Mouse (Mus musculus) hindbrain, embryonic 15.5 days (tissue): Measurements from ENCODE around the gene Zfand5. TPM values are rescaled to one million over a fixed set of nuclear protein-coding genes. Genes with fewer than 3 reads are reported as not detected.

Source experiments
- ATAC-seq: fragments of 200-750 bp; cut with Nextera tagmentation; 2 replicates; pipeline ENCODE4 v1.8.0; 2017; ENCODE audit warnings: low read depth, moderate number of reproducible peaks, moderate TSS enrichment; ENCODE audit not compliant: low FRiP score
- H3K27ac ChIP-seq: fragments of 300-500 bp; sonication (generic); replicated peaks from 2 replicates; pipeline ENCODE4 v1.5.1; 2015; ENCODE audit warnings: mild to moderate bottlenecking, inconsistent platforms
- H3K27me3 ChIP-seq: fragments of 300-500 bp; sonication (generic); 2 replicates; pipeline ENCODE4 v1.6.1; 2015; ENCODE audit warnings: control low read depth, inconsistent platforms
- H3K36me3 ChIP-seq: fragments of 300-500 bp; sonication (generic); 2 replicates; pipeline ENCODE4 v1.6.1; 2015; ENCODE audit warnings: control low read depth, inconsistent platforms
- H3K4me1 ChIP-seq: fragments of 300-500 bp; sonication (generic); replicated peaks from 2 replicates; pipeline ENCODE4 v1.6.1; 2015; ENCODE audit warnings: control low read depth, inconsistent platforms
- H3K4me2 ChIP-seq: fragments of 300-500 bp; sonication (generic); 2 replicates; pipeline ENCODE4 v1.6.1; 2015; ENCODE audit warnings: moderate library complexity, mild to moderate bottlenecking, inconsistent platforms
- H3K4me3 ChIP-seq: fragments of 300-500 bp; sonication (generic); 2 replicates; pipeline ENCODE4 v1.5.1; 2015; ENCODE audit warnings: mild to moderate bottlenecking, inconsistent platforms
- H3K9ac ChIP-seq: fragments of 300-500 bp; sonication (generic); 2 replicates; pipeline ENCODE4 v1.6.1; 2015; ENCODE audit warnings: inconsistent platforms
- H3K9me3 ChIP-seq: fragments of 300-500 bp; sonication (generic); 2 replicates; pipeline ENCODE4 v1.6.1; 2016; ENCODE audit warnings: control low read depth, inconsistent platforms
- WGBS: fragments of 180-500 bp; shearing (Covaris S2); methylation state at CpG from one replicate; pipeline ENCODE4 v1.1.7; 2015; 5-methylcytosine and 5-hydroxymethylcytosine counted together
- polyA plus RNA-seq: library from polyadenylated mRNA; unstranded; fragments of >200 nt; fragmentation: Nextera tagmentation; extraction: Ambion mirVana; gene quantifications from 2 replicates; pipeline ENCODE4 v1.2.1, GENCODE M21; 2015

Gene Zfand5
- polyA plus RNA-seq, 1 experiment from 2014 or later = 170 TPM

DNA sequence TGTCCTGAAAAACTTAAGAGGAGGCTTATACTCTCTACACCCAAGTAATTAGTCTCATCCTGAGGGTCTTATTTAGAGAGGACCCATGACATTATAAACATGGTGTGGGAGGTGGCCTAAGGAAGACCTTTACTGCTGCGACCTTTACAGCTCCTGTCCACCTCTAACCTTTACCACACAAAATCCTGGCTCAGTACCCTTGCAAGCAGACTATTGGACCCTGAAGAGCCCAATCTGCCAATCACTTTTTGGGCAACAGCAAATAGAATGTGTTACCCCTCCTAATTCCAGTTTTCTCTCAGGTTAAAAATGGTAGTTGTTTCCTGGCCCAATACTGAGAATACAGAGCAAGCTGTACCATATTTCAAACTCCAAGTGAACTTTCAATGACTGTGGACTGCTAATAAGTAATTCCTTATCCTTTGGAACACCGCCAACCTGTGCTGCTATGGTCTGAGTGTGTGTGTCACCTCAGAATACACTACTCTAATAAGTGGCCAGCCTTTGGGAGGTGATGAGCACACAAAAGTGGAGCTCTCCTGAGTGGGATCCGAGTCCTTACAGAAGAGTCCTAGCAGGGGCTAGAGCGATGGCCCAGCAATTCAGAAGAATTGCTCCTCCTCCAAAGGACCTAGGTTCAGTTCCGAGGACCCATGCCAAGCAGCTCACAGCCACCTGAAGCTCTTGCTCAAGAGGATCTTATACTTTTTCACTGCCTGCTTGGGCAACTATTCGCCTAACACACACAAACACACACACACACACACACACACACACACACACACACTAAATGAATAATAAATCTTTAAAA is 58.4 kb downstream of the Zfand5 start:
- Histone ChIP-seq H3K4me3 (no peak overlapping the region), H3K4me2 (no peak overlapping the region), H3K9me3 (no peaks in the 10 kb centered on the region), H3K9ac (no peak overlapping the region), H3K27me3 (no peaks in the 10 kb centered on the region), H3K4me1 (no peaks in the 10 kb centered on the region), H3K27ac (no peak overlapping the region; the same call in 1 of the 2 replicates), H3K36me3 (no peaks in the 10 kb centered on the region)
- no peak for ATAC-seq
- WGBS = 88% methylated on average over 6 of the region's 6 CpGs

DNA sequence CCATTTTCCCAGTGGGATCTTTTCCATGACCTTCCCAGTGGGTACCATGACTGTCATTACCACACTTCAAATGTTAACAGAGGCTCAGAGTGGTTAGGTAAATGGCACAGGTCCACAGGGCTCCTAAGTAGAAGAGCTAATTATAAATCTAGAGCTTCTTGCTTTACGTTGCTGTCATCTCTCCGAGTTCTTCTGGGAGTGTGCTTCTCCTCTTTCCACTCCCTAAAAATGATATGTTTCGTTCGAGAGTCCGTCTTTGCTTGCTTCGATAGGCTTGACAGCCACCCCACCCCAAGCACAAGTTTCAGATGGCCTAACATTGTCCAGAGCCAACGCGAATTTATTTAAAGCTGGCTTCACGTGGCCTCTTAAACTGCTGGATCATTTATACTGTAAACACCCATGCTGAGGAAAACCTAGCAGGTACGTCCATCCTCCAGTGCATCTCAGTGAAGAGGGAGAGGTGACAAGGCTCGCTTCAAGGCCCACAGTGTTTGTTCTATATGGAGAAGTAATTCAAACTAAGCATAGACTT is 59.6 kb downstream of the Zfand5 start:
- H3K4me3 ChIP-seq = no peak overlapping the region
- 90% methylated on average over 11 of the region's 11 CpGs for WGBS

More for the DNA sequence above, 59.6 kb downstream of the Zfand5 start:
- Histone ChIP-seq H3K27ac (no peak overlapping the region), H3K9me3 (no peaks in the 10 kb centered on the region), H3K4me2 (no peak overlapping the region), H3K4me1 (no peaks in the 10 kb centered on the region), H3K36me3 (no peaks in the 10 kb centered on the region), H3K9ac (no peak overlapping the region), H3K27me3 (no peaks in the 10 kb centered on the region)
- ATAC-seq = no peak

Other genes starting within 250 kb of the Zfand5 start
- gene Gda, start 201.2 kb downstream of the Zfand5 start, polyA plus RNA-seq = 0.31 and 0.39 TPM in 2 replicates